Mouse (Mus musculus): ENCODE measurements around the gene Ttc8. TPM values are rescaled to one million over a fixed set of nuclear protein-coding genes. Genes with fewer than 3 reads are reported as not detected.

Gene Ttc8
- total RNA-seq, 1 experiment from 2014 or later: 2.0 TPM

GRCm38 (mm10) chr12:99011161-99011861 is 90.9 kb downstream of the Ttc8 start:
- ATAC-seq (ENCODE audit: extremely low read depth, insufficient number of reproducible peaks, low FRiP score, poor library complexity, severe bottlenecking): no peak

GRCm38 (mm10) chr12:99015870-99016269 is 95.5 kb downstream of the Ttc8 start:
- no peak for ATAC-seq (ENCODE audit: extremely low read depth, insufficient number of reproducible peaks, low FRiP score, poor library complexity, severe bottlenecking)

- no peak for ATAC-seq (ENCODE audit: extremely low read depth, insufficient number of reproducible peaks, low FRiP score, poor library complexity, severe bottlenecking)
These were observed 104.1 kb downstream of the Ttc8 start for GRCm38 (mm10) chr12:99024430-99024960.

GRCm38 (mm10) chr12:99026291-99026690 is 105.9 kb downstream of the Ttc8 start:
- no peak for ATAC-seq (ENCODE audit: extremely low read depth, insufficient number of reproducible peaks, low FRiP score, poor library complexity, severe bottlenecking)

GRCm38 (mm10) chr12:99028665-99029064 is 108.3 kb downstream of the Ttc8 start:
- no peak for ATAC-seq (ENCODE audit: extremely low read depth, insufficient number of reproducible peaks, low FRiP score, poor library complexity, severe bottlenecking)

- no peak for ATAC-seq (ENCODE audit: extremely low read depth, insufficient number of reproducible peaks, low FRiP score, poor library complexity, severe bottlenecking)
These were observed 109.6 kb downstream of the Ttc8 start for GRCm38 (mm10) chr12:99030022-99030421.

Other genes starting within 250 kb of the Ttc8 start
- gene Ptpn21, start 183.2 kb upstream of the Ttc8 start, total RNA-seq (2017): 3.3 and 3.4 TPM in 2 replicates
- gene Zc3h14, start 173.6 kb upstream of the Ttc8 start, total RNA-seq (2017): 93.1 and 104 TPM in 2 replicates
- gene Eml5, start 19.1 kb upstream of the Ttc8 start, total RNA-seq (2017): 10.2 and 13.3 TPM in 2 replicates